Mouse (Mus musculus) Muller cell, postnatal 12 days (primary cell): Measurements from ENCODE around the gene Nos3.
"Not testable (repeated sequence)": the region's sequence is repeated elsewhere in the genome, so short reads cannot be mapped to it uniquely, and the experiment has no call there.

Source experiments
- DNase-seq: peaks from one replicate; pipeline ENCODE4 v3.0.0-alpha.2; 2015; ENCODE audit errors: inconsistent ontology term

Gene Nos3

DNA sequence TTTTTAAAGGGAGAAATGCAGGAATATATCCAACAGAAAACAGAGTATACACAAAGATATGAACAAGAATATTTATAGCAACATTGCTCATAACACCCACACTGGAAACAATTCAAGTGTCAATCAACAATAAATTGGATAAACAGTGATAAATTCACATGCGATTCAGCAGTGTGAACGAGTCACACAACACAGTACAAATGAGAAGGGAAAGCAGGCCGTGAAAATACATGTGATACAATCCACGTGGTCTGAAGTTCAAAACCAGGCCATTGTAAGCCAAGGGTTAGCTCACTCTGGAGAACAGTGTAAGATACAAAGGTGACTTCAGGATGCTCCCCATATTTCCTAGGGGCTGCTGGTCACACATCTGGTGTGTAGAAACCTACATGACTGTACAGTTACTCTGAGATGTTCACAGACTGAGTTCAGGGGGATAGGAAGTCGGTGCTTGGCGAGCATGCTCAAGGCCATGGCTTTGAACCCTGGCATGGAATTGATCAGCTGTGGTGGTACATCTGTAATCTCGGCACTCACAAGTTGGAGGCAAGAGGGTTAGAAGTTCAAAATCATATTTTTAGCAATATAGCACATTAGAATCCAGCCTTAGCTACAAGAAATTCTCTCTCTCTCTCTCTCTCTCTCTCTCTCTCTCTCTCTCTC is 10.2 kb downstream of the Nos3 start:
- no peak for DNase-seq

GRCm38 (mm10) chr5:24378700-24379099 is 14.1 kb downstream of the Nos3 start:
- DNase-seq = no peak

DNA sequence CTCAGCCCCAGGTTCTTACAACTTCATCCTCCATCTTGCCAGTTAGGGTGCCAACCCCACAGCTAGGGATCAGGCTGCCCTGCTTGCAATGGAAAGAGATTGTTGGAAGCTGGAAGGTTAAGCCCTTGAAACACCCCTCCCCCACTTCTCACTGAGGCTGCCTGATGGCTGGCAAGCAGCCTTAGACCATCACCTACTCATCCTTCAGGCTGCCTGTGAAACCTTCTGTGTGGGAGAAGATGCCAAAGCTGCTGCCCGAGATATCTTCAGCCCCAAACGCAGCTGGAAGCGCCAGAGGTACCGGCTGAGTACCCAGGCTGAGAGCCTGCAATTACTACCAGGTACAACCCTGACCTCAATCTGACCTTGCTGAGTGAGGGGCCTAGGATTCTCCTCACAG is 14.9 kb downstream of the Nos3 start:
- DNase-seq = no peak

GRCm38 (mm10) chr5:24380499-24380898 is 15.9 kb downstream of the Nos3 start:
- no peak for DNase-seq

- DNase-seq = no peak
These were observed 16.9 kb downstream of the Nos3 start for GRCm38 (mm10) chr5:24381486-24381885.

DNA sequence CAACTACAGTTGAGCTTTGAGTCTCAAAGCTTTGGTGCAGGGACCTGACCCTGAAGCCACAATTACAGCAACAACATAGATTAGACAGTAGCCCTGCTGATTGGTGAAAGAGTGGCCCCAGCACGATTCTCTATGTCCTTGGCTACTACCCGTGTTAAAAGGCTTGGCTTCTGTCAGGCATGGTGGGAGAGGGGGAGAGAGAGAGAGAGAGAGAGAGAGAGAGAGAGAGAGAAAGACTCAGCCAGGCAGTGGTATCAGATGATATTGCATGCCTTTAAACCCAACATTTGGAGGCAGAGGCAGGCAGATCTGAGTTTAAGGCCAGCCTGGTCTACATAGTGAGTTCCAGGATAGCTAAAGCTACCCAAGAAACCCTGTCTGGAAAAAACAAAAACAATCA is 17.4 kb downstream of the Nos3 start:
- DNase-seq = no peak

DNA sequence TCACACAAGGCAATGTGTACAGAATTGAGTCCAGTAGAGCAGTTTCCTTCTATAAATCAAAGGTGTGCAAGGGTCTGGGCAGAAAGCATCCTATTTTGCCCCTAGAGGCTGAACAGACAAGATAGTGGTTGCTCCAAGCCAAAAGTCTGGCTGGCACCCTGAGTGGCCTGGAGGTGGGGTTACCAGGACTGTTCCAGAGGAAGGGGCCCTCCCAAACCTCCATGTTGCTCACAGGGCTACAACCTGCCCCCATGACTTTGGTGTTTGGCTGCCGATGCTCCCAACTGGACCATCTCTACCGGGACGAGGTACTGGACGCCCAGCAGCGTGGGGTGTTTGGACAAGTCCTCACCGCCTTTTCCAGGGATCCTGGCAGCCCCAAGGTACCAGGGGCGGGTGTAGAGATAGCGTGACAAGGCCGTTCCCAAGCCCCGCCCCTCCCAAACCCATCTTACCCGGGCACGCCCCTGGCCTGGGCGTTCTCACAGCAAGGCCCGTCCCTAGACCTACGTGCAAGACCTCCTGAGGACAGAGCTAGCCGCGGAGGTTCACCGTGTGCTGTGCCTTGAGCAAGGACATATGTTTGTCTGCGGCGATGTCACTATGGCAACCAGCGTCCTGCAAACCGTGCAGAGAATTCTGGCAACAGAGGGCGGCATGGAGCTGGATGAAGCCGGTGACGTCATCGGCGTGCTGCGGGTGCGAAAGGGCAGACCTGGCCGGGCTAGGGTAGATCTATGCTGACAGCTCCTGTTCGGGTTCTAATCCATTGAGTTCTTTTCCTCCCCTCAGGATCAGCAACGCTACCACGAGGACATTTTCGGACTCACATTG is 18.6 kb downstream of the Nos3 start:
- peak; percentile 83 for DNase-seq

DNA sequence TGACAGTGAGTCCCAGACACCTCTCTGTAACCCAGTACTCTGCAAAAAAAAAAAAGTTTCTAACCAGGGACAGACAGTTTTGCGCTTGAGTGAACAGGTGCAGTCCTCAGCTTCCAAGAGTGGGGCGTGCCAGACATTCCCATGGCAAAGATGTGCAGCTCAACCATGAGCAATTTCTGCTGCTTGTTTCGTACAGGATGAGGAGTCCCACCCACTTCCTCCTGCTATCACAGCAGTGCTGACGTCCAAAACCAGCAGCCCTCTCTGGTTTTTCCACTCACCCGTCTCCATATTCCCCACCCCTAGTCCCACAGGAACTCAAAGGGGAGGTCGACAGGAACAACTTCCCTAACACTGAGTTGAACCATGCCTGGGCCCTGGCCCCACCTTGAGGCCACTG is 19.8 kb downstream of the Nos3 start:
- DNase-seq = no peak

GRCm38 (mm10) chr5:24385374-24385773 is 20.8 kb downstream of the Nos3 start:
- no peak for DNase-seq

DNA sequence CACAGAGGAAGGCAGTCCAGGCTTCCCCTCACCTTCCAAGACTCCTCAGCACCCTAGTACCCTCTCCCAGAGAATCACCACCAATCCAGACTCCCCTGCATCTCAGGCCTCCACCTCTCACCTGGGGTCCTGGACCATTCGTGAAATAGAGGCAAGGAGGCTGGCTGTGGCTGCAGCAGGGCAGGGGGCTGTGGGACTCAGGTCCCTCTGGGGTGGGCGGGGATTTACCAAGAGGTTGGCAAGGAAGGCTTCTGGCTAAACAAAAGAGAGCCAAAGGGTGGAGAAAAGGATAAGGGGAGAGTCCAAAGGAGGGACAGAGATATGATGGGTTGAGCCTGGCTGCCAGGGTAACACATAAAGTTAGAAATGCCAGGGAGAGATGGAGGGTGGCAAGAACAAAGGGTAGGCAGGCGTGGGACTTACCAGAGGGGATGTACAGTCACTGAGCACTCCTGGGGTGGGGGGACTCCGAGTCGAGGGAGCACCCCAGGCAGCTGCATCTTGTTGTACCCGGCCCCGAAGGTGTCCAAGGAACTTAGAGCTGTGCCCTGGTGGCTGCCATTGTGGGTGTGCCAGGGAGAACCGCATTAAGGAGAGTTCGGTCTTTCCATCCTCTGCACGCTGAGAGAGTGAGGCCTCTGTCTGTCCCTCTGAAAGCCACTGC is 21.4 kb downstream of the Nos3 start:
- DNase-seq = no peak

GRCm38 (mm10) chr5:24387264-24388241 is 22.9 kb downstream of the Nos3 start:
- DNase-seq = peak; percentile 46

DNA sequence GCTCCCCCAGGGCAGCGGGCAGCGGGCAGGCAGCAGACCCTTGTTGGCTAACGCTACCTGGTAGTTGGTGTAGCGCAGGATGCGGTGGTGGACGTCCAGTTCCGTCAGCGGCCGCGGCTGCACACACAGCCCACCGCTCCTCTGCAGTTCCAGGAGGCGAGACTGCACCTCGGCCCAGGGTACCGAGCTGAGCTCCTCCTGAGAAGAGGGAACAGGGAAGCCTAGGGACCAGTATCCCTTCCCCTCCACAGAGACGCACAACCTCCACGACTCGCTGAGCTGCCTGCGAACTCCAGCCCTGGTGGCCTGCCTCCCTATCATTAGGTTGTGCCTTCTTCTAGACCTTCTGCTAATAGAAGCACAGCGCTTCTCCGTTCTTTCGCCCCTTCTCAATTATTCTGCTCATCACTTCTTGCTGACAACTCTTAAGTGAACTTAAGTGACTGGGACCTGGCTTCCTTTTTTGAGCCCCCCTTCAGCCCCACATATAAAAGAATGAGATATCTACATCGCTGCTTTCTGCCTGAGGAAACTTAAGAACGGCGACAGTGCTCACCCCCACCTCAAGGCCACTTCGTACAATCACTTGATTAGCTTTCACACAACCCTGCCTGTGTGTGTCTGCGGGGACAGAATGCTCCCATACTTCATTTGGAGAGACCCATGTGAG is 23.8 kb downstream of the Nos3 start:
- no peak for DNase-seq

DNA sequence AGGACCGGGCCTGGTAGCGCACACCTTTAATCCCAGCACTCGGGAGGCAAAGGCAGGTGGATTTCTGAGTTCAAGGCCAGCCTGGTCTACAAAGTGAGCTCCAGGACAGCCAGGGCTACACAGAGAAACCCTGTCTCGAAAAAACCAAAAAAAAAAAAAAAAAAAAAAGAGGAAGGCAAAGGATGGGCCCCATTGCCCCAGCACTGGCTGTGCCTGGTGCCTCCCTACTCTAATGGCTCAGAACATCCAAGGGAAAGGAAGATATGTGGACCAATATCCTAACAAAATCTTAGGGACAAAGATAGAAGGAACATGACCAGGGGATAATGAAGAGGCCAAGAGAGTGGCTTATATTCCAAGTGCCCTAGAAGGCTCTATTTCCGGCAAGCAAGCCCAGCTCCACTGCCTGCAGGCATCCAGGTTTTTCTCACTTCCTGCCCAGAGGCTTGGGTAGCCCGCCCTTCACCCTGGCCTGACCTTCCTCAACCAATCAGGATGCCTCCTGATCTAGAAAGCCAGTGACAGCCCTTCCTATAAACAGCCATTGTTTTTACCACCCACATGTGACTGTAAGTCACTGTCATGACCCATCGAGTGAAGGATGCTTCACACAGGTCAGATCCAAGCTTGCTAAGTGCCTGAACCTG is 24.5 kb downstream of the Nos3 start:
- no peak for DNase-seq

DNA sequence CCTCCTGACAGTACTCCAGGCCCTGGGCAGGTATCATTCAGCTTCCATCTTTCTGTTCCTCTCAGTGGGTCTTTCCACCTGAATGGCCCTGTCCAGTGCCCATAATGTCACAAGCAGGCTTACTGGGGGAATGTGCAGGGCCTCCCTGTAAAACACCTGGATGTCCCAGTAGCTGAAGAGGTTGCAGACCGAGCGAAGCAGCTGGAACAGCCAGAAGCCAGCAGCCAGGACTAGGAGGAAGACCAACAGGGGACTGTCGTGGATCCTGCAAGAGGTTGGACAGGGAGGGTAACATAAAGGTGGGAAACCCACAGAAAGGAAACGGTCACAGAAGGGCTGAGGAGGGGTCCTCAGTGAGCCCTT is 25.0 kb downstream of the Nos3 start:
- no peak for DNase-seq

DNA sequence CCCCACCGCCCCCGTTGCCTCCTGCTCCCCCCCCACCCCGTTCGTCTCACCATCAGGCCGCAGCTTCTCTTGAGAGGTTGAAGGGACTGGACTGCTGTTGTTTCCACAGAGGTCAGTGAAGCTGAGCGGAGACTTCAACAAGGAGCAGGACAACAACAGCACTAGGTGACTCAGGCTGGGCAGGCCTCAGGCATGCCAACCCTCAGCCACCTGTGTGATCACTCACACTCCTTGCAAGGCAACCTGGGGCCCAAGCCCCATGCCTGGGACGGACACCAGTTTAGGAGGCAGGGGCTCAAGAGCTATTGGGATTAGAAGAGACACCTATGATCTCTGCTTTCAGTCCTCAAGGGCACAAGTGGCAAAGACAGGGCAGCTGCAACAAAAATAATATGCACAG is 27.3 kb downstream of the Nos3 start, which contains the start of gene Atg9b:
Gene Atg9b, minus strand, starts transcription at position 280 of the 400 bp plus-strand sequence.
- DNase-seq = no peak

- DNase-seq = no peak
These were observed 28.1 kb downstream of the Nos3 start for GRCm38 (mm10) chr5:24392724-24393123.

GRCm38 (mm10) chr5:24393392-24393997 is 28.9 kb downstream of the Nos3 start, which contains the start of gene Abcb8:
Gene Abcb8, plus strand, starts transcription at chr5:24393663.
- peak; percentile 83 for DNase-seq

GRCm38 (mm10) chr5:24394165-24394894 is 29.7 kb downstream of the Nos3 start:
- DNase-seq = peak; percentile 99

DNA sequence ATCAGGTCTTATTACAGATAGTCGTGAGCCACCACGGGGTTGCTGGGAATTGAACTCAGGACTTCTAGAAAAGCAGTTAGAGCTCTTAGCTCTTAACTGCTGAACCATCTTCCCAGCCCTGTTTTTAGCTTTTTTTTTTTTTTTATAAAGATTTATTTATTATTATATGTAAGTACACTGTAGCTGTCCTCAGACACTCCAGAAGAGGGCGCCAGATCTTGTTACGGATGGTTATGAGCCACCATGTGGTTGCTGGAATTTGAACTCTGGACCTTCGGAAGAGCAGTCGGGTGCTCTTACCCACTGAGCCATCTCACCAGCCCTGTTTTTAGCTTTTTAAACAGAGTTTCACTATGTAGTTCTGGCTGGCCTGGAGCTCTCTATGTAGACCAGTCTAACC is 31.6 kb downstream of the Nos3 start:
- DNase-seq = not testable (repeated sequence)
